Mouse (Mus musculus) myocyte (in vitro differentiated cells): ENCODE measurements around the gene Cyfip2.

Experiments used
- CEBPB ChIP-seq: IDR thresholded peaks from 2 replicates; pipeline ENCODE4 v1.6.1; 2011; ENCODE audit warnings: mild to moderate bottlenecking, moderate library complexity; ENCODE audit not compliant: poor library complexity, insufficient read depth, severe bottlenecking
- MAX ChIP-seq: IDR thresholded peaks from one replicate; pipeline ENCODE4 v1.6.1; 2011; ENCODE audit warnings: low read depth, mild to moderate bottlenecking, control low read depth
- MYOD1 ChIP-seq, 3 experiments: IDR thresholded peaks; one replicate each; pipeline ENCODE4 v1.6.1; 2011; ENCODE audit warnings: control low read depth in 2 of 3, low read depth in 2 of 3, mild to moderate bottlenecking in 2 of 3, moderate library complexity in 1 of 3; ENCODE audit not compliant: insufficient read length in 2 of 3, control insufficient read depth in 1 of 3
- POLR2A ChIP-seq: IDR thresholded peaks from one replicate; pipeline ENCODE4 v1.6.1; 2011; ENCODE audit warnings: low read depth, mild to moderate bottlenecking, control low read depth, moderate library complexity; ENCODE audit not compliant: insufficient read length
- POLR2AphosphoS2 ChIP-seq: IDR thresholded peaks from one replicate; pipeline ENCODE4 v1.6.1; 2011; ENCODE audit warnings: low read depth, control low read depth; ENCODE audit not compliant: insufficient read length
- REST ChIP-seq: IDR thresholded peaks from one replicate; pipeline ENCODE4 v1.6.1; 2011; ENCODE audit warnings: mild to moderate bottlenecking, control low read depth, moderate library complexity; ENCODE audit not compliant: insufficient read depth, insufficient read length
- SRF ChIP-seq: IDR thresholded peaks from one replicate; pipeline ENCODE4 v1.6.1; 2011; ENCODE audit warnings: low read depth; ENCODE audit not compliant: control insufficient read depth, insufficient read length

- TF ChIP-seq MAX (no peak), POLR2A (no peak), REST (no peak), MYOD1 (IDR thresholded peaks at IDR 0.05; ENCODE audit: control insufficient read depth in 1 of 3, insufficient read length in 2 of 3, low read depth in 2 of 3) (no peak), SRF (no peak), POLR2AphosphoS2 (no peak), CEBPB (no peak)
Observed at GRCm38 (mm10) chr11:46219380-46219779, 93.3 kb downstream of the Cyfip2 start.
